Mouse (Mus musculus) naive thymus-derived CD4-positive, alpha-beta T cell, adult 2 months (primary cell): ENCODE measurements at regions not wholly inside any gene's neighbourhood (a gene's known extent, or its start where the extent isn't known, plus 50 kb on each side); places are given as distances from the start of the nearest gene placed in this dataset.

Experiments used
- DNase-seq: peaks from one replicate; pipeline ENCODE4 v3.0.0-alpha.2; 2011; ENCODE audit warnings: low read depth

DNA sequence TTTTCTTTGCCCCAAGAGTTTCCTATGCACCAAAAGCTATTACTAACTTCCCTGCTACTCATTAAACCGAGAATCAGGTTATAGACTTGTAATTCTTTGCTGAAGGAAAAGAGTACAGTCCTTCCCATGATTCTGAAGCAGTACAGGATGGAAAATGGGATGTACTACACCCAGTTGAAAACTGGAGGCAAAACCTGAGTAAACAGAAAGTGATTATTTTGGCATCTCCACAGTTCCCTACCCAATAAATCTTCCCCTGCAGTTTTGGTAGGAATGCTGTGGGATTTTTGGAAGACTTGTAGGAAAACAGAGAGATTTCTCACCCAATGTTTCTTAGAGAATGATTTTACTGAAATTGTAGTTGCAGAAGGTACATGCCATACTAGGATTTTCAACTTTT is 268.5 kb downstream of the Dio2 start:
- DNase-seq = no peak

DNA sequence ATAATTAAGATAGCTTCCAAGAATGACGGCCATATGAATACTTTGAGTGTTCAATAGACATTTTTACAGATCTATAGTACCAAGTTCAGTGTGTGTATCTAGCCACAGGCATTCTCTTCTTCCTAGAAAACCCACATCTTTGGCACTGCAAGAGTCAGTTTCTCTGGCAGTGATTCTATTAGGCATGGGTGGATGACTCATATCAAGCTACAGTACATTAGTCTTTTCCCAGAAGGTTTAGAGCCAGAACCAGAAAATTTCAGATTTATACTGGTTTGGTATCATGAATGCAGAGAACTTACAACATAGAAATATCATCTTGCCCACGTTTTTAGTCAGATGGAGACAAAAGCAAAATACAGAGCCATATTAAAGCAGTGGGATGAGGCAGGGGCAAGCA is 278.1 kb downstream of the Dio2 start:
- no peak for DNase-seq

DNA sequence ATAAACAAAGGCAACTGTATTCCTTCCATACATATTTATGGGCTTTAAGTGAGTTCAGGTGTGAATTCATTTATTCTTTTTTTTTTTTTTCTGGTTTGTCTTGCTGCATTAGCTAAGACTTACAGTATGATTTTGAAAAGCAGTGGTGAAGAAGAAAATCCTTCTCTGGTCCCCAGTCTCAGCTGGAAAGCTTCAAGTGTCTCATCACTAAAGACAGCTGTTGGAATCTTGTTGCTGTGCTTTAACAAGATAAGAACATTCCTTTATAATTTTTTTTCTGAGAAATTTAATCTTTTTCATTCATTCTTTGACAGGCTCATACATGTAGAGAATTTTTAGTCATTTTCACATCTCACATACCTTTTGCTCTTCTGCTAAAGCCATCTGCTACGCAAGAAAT is 297.6 kb downstream of the Dio2 start:
- no peak for DNase-seq

DNA sequence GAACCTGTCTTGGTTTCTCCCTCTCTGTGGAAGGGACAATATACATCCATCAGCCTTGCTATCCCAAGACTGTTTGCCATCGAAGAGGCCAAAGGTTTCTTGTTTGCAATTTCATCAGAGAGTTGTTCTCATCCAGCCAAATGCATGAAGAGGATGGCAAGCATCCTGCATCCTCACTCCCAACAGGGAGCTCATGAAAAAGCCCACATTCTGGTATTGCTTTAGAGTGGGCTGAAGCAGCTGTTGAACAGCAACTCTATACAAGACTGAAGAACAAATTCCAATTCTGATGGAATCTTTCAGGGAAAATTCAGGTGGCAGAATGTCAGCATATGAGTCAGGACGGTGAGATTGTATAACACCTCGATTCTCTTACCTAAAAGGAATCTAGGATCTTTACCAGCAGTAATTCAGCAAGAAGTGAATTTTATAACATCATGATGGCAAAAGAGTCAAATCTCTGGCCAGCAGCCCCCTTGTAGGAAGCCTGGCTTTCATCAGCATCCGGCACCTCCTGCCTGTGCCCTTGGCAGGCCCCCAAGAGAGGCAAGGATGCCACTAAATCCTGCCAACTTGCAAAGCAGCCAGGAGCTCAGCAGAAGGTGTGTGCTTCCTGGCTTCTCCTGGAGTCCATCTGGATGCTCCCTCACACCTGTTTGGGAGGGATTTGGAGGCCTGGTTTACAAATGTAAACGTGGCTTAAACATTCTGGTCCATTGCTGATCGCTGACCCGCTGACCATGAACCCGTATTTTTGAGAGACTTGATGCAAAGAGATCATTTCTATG is 312.8 kb downstream of the Dio2 start:
- DNase-seq = no peak

DNA sequence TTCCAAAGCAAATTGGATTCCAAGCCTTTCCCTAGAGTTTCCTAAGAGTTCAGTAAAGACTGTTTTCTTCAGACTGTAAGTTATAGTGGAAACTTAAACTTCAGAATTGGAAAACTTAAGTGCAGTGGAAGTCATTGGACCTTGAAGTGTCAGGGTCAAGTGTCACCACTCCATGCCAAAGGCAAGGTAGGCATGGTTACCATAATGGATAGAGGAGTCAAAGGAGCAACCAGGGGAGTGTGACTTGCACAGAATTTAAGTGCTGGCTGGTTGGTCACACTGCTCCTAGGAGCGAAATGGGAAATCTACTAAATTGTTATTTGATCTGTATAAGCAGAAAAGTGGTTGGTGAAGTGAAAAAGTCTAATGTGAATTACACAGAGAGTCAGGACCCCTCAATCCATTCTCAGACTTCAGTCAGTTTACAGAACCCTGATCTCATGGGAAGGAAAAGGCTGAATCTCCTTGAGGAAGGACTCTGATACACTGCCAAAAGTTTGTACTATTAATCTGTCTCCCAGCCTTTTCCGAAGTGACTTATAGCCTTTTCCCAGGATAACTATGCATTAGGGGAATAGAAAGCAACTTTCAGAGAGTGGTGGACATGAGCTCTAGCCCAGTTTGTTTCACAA is 320.5 kb downstream of the Dio2 start:
- DNase-seq = no peak

DNA sequence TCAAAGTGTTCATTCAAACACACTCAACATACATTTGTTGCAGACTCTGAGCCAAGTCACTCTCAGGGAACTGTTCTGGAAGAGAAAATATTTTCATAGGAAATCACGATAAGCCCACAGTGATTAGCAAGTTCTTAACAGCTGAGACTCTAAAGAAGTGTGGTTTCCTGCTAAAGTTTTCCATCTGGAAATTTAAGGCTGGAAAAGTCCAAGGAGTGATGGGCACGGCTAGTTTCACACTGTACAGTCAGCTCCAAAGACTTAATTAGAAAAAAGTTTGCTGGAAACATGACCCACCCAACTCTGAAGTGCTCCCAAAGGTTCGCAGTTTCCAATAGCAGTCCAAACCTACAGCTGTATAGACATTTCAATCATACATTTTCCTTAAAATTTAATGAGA is 329.5 kb downstream of the Dio2 start:
- no peak for DNase-seq

DNA sequence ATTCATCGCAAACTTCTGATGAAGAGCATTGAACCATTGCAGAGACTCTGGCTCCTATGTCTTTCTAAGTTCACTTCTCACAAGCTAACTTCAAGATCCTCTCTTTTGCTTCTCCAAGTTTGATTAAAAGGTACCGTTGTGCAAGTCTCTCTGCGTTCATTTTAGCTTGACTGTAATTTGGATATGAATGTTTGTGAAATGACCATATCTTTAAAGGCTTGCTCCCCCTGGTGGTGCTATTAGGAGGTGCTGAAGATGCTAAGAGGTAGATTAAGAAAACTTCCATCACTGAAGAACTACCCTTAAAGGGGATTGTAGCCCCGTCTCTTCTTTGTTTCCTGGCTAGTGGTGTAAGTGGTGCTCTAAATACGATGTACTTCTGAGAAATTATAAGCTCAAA is 339.7 kb downstream of the Dio2 start:
- DNase-seq = peak; percentile 2
